Mouse (Mus musculus): ENCODE results near the gene Olfr1355. TPM values are rescaled to one million over a fixed set of nuclear protein-coding genes. Genes with fewer than 3 reads are reported as not detected.

The Olfr1355 gene
- not detected in 2 replicates for polyA plus RNA-seq (2021; fragmentation: Nextera tagmentation)
- long read RNA-seq, experiment 1 = 0 reads
- long read RNA-seq, experiment 2 = 0 reads

GRCm38 (mm10) chr10:78875240-78875639 lies at the start of gene Olfr1355:
Gene Olfr1355 (plus strand): TSS chr10:78875540.

GRCm38 (mm10) chr10:78852066-78852465 lies 23.3 kb upstream of the Olfr1355 start, which contains the start of gene Olfr1356:
Gene Olfr1356 (minus strand): TSS chr10:78852166.

GRCm38 (mm10) chr10:78912871-78913270 lies 37.5 kb downstream of the Olfr1355 start, which contains the start of gene Olfr1354:
Gene Olfr1354 (plus strand): TSS chr10:78913171.

Other genes starting within 250 kb of the Olfr1355 start
- not detected in 2 replicates for gene Casp14, start 157.2 kb upstream of the Olfr1355 start, polyA plus RNA-seq (2021; fragmentation: Nextera tagmentation)
- 0.11 and 0.13 TPM in 2 replicates for gene Ccdc105, start 122.5 kb upstream of the Olfr1355 start, polyA plus RNA-seq (2021; fragmentation: Nextera tagmentation)
- gene Slc1a6, start 95.0 kb upstream of the Olfr1355 start, polyA plus RNA-seq (2021; fragmentation: Nextera tagmentation) = 2.0 and 3.3 TPM in 2 replicates
- gene Olfr1356, start 23.4 kb upstream of the Olfr1355 start, polyA plus RNA-seq (2021; fragmentation: Nextera tagmentation) = not detected in 2 replicates
- gene Olfr1354, start 37.6 kb downstream of the Olfr1355 start, polyA plus RNA-seq (2021; fragmentation: Nextera tagmentation) = not detected in 2 replicates
- gene Olfr8, start 75.1 kb downstream of the Olfr1355 start, polyA plus RNA-seq (2021; fragmentation: Nextera tagmentation) = not detected in 2 replicates
- gene Olfr1353, start 87.8 kb downstream of the Olfr1355 start, polyA plus RNA-seq (2021; fragmentation: Nextera tagmentation) = not detected in 2 replicates
- gene Olfr1352, start 105.5 kb downstream of the Olfr1355 start, polyA plus RNA-seq (2021; fragmentation: Nextera tagmentation) = 0.03 TPM in 1 of 2 replicates, not detected in the other
- not detected in 2 replicates for gene Olfr1351, start 136.9 kb downstream of the Olfr1355 start, polyA plus RNA-seq (2021; fragmentation: Nextera tagmentation)
- not detected in 2 replicates for gene Olfr57, start 153.2 kb downstream of the Olfr1355 start, polyA plus RNA-seq (2021; fragmentation: Nextera tagmentation)
- 6.2 and 6.7 TPM in 2 replicates for gene 2610008E11Rik, start 222.1 kb downstream of the Olfr1355 start, polyA plus RNA-seq (2021; fragmentation: Nextera tagmentation)

All from left cerebral cortex, adult 6 months (tissue).